Mouse (Mus musculus) CH12F3 (cell line): ENCODE measurements around the gene Pan3.

Source experiments
- in situ Hi-C: fragments of 300-500 bp; cut with MboI; formaldehyde crosslinking; loops from 2 replicates; pipeline ENCODE4 v1.14.3; 2020; ENCODE audit warnings: low sequenced_read_pairs

The Pan3 gene

DNA sequence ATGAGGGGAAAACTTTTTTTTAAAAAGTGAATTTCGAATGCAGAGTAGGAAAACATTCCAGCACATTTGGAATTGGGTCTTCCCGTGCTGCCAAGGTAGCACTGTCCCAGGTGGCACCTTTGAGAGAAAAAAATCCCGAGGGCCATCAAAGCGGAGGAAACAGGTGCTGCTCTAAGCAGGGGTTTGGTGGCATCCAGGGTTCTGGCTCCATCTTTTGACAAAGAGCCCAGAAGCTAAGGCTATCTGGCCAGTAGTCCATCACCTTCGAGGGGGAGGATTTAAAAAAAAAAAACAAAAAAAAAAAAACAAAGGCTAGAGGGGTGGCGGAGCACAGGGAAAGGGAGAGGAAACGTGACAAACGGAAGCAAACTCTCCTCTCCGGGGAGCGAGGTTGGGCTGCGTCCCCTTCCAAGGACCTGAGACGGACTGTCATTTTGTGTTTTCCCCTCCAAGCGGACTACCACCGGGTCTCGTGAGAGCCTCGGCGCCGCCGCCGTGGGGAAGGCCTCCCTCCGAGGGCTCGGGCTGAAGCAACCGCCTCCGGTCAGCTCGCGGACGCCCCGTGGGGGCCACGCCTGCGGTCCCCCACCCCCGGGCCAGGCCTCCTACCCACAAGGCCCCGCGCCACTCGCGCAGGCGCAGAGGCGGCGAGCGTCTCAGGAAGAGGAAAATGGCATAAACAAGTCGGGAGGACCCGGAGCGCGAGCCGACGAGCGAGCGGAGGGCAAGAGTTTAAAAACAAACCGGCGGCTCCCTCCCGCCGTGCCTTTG lies at the start of gene Pan3:
Gene Pan3, plus strand, starts transcription at position 627 of the 771 bp plus-strand sequence.
- in situ Hi-C loops = no loop called here

- in situ Hi-C loops = no loop called here
Observed at GRCm38 (mm10) chr5:147381396-147381795, 48.6 kb upstream of the Pan3 start.

DNA sequence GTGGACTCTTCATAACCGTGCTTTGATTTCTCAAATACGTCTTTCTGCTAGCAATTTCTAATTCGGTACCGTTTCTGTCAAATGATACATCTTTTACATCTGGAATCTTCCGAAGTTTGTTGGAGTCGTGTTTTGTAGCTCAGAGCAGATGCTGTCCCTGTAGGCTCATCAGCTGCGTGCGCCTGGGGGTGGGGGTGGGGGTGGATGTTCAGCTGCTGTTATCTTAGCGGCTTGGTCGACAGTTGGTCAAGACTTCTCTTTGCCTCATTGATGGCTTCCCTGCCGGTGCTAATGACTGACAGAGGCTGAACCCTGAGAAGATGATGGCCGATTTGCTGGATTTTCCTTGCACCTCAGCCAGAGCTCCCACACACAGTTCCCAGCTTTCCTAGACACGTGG lies 43.1 kb upstream of the Pan3 start:
- in situ Hi-C loops = no loop called here

DNA sequence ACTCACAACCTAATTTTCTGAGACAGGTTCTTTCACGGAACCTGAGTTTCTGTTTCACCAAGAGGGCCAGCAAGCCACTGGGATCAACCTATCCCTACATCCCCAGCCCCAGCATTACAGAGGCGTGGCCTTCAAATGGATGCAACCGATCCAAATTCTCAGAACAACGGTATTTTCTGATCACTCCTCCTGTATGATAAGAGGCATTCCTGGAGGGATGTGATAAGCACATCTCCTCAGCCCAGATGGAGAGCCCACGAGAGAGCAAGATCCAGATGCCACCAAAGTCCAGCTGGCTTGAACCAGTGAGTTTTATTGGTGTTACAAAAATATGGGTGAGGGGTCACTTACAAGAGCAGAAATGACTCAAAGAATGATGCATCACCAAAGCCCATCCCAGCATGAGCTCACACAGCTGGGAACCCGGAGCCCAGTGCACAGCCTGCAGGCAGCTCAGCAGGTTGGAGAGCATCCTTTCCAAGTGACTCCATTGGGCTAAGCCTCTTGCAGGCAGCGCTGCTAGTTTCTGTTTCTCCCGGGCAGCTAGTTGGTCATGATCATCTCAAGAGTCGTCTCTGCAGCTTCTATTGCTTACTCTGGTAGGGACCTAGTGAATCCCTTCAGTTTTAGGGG lies 41.5 kb upstream of the Pan3 start:
- in situ Hi-C loops = no loop called here

- in situ Hi-C loops = no loop called here
Observed at GRCm38 (mm10) chr5:147389052-147389451, 40.9 kb upstream of the Pan3 start.

DNA sequence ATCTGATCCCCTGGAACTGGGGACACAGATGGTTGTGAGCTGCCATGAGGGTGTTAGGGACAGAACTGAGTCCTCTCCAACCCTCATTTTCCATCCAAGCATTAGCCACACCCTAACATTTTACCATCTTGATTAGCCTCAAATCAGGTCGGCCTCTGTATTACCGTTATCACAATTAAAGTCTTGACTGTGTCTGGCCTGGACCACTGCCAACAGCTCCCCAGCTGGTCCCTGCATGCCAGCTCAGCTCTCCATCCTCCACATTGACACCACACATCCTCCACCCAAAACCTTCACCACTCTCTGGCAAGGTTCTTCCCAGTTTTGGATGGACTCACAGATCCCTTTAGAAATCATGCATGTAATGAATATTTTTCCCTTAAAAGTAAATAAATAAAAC lies 39.2 kb upstream of the Pan3 start:
- in situ Hi-C loops = no loop called here

GRCm38 (mm10) chr5:147392667-147393213 lies 37.2 kb upstream of the Pan3 start:
- in situ Hi-C loops = no loop called here

GRCm38 (mm10) chr5:147395050-147395449 lies 34.9 kb upstream of the Pan3 start:
- in situ Hi-C loops = no loop called here

DNA sequence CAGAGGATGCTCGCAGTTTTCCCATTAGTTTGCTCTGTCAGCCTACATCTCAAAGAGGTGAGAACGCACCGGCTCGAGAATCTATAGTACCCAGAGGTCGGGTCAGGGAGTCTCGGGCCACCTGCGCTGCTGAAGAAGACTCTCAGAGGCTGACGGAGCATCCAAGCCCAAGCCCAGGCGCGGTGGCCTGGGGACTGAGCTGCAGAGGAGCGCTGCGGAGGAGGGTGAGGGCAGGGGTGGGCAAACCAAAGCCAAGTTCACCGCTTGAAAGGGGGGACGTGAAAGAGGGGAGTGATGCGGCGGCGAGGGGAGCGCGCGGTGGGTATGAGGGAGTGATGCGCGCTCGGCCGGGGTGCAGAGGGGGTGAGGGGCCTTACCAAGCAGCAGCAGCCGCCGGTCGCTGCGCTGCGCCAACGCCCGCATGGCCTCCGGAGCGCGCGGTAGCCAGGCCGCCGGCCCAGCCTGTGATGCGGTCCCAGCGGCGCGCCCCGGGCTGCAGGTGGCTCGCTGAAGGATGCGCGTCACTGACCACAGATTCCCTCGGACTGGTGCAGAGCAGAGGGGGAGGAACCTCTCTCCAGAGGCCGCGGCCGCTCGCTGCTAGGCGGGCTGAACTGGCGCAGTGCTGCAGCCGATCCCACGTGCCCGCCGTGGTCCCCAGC lies 30.0 kb upstream of the Pan3 start, which contains the start of gene Flt3:
Gene Flt3, minus strand, starts transcription at position 647 of the 662 bp plus-strand sequence.
- in situ Hi-C loops = no loop called here

DNA sequence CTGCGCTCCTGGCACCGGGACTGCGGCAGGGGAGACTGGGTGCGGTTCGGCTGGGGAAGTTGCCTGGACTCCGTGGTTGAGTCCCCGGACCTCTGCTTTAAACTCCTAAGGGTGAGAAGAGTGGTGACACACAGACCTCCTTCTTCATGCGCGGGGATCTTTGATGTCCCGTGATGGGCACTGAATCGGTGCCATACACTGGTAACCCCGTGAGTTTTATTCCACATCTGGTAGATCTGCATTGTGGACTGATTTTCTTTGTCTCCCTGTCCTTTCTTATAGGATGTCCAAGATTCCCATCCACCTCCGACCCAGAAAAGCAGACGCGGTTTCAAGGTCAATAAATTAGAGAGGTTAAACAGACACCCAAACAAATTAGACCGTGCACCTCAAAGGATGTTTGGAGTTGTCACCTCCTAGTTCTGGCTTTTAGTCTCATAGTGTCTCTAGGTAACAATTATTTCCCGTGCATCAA lies 29.4 kb upstream of the Pan3 start:
- in situ Hi-C loops = no loop called here

DNA sequence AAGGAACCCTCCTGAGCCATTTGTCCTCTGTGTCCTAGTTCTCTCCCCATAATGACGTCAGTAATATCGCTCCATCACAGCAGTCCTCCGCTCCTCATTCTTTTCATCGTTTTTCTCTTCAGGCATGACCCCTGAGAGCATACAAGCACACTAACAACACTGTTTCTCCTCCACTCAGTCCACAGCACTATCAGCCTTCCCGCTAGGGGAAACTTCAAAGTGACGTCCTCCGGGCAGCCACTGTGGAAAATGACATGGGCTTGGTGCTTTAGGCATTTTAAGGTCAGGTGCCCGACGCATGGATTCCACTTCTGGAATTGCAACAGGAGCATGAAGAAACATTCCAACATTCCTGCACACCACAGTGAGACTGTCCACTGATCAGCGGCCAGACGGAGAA lies 28.9 kb upstream of the Pan3 start:
- in situ Hi-C loops = no loop called here

- in situ Hi-C loops = no loop called here
Observed at GRCm38 (mm10) chr5:147402505-147402904, 27.5 kb upstream of the Pan3 start.

GRCm38 (mm10) chr5:147406135-147406534 lies 23.8 kb upstream of the Pan3 start:
- in situ Hi-C loops = no loop called here

DNA sequence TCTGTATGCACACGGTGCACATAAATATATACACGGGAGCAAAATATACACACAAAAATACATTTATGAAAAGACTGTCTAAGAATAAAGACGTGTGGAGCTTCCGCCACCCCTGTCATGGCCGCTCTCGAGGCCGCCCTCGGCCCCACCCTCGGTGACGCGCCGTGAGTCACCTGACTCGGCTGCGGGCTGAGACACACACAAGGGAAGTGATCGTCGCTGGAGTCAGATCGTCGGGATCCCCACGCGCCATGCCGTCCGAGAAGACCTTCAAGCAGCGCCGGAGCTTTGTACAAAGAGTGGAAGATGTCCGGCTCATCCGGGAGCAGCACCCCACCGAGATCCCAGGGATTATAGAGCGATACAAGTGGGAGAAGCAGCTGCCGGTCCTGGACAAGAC lies 21.2 kb upstream of the Pan3 start:
- in situ Hi-C loops = no loop called here

DNA sequence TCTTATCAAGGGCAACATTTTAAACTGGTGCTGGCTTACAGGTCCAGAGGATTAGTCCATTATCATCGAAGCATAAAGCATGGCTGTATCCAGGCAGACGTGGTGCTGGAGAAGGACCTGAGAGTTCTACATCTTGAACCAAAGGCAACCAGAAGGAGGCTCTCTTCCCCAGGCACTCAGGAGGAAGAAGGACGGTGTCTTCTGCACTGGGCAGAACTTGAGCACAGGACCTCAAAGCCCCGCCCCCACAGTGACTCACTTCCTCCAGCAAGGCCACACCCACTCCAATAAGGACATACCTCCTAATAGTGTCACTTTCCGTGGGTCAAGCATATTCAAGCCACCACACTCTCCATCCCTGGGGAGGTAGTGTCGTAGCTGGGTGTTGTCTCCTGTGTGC lies 19.4 kb upstream of the Pan3 start:
- in situ Hi-C loops = no loop called here

DNA sequence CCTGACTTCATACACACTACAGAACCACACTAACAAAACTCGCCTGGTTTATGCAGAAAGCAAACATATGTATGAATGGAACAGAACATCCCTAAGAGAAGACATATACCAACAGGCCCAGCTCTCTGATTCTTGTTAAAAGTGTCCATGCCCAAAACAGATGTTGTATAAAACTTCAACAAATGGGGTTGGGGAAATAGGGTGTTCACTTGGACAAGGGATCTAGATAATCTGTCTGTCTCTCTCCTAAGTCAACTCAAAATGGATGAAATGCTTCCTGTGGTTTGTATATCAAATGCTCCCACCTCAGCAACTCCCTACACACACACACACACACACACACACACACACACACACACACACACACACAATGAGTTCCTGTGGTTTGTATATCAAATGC lies 12.0 kb upstream of the Pan3 start:
- in situ Hi-C loops = no loop called here

GRCm38 (mm10) chr5:147418394-147419121 lies 11.4 kb upstream of the Pan3 start:
- in situ Hi-C loops = no loop called here

- in situ Hi-C loops = no loop called here
Observed at GRCm38 (mm10) chr5:147423612-147424011, 6.3 kb upstream of the Pan3 start.

GRCm38 (mm10) chr5:147426048-147426805 lies 3.7 kb upstream of the Pan3 start:
- in situ Hi-C loops = no loop called here

GRCm38 (mm10) chr5:147430361-147430935 lies 487 bp downstream of the Pan3 start:
- in situ Hi-C loops = no loop called here
